Mouse (Mus musculus): ENCODE results near the gene Cbr2. TPM values are rescaled to one million over a fixed set of nuclear protein-coding genes. Genes with fewer than 3 reads are reported as not detected.

The Cbr2 gene
- polyA plus RNA-seq, 1 experiment from 2014 or later: 112 TPM

DNA sequence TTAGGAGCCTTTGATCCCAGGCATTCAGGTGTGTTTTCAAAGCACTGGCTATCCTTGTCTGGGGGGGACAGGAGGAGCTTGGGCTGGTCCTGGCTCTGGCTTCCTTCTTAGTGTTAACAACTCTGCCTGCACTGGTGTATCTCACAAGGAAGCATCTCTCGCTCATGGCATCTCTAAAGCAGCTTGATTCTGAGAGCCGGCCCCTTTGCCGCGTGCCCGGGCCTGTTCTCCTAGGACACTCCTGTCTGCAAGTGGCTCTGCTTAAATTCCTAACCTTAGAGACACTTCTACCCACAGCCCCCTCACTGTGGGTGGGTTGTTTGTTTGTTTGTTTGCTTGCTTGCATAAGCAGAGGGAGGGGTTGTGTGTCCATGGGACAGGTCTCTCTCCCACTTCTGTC lies 23.9 kb downstream of the Cbr2 start:
- no peaks in the 10 kb centered on the region for H3K36me3 ChIP-seq (ENCODE audit: control insufficient read depth, insufficient read depth, low read length)
- no peaks in the 10 kb centered on the region for H3K9me3 ChIP-seq (replicated peaks; ENCODE audit: control insufficient read depth, low read length)
- H3K27ac ChIP-seq (ENCODE audit: low read length): peak overlapping the region; percentile 61
- ATAC-seq (ENCODE audit: insufficient read depth, low FRiP score): no peak
- H3K4me2 ChIP-seq (ENCODE audit: low read depth, low read length): no peak overlapping the region
- no peaks in the 10 kb centered on the region for H3K27me3 ChIP-seq (ENCODE audit: control insufficient read depth, insufficient read depth, low read length)
- no peak overlapping the region for H3K4me3 ChIP-seq (replicated peaks; ENCODE audit: low read length)
- peaks cover 43% of the 10 kb centered on the region for H3K4me1 ChIP-seq (ENCODE audit: control insufficient read depth, insufficient read depth, low read length)
- 40% methylated on average over 5 of the region's 5 CpGs for WGBS
- peak overlapping the region; percentile 15; the same call in 1 of the 2 replicates for H3K9ac ChIP-seq (ENCODE audit: low read length)

- Histone ChIP-seq H3K4me2 (ENCODE audit: low read depth, low read length) (no peak overlapping the region), H3K27ac (ENCODE audit: low read length) (no peak overlapping the region), H3K9ac (ENCODE audit: low read length) (peak overlapping the region; percentile 30), H3K4me3 (replicated peaks; ENCODE audit: low read length) (no peak overlapping the region), H3K27me3 (ENCODE audit: control insufficient read depth, insufficient read depth, low read length) (no peaks in the 10 kb centered on the region), H3K36me3 (ENCODE audit: control insufficient read depth, insufficient read depth, low read length) (no peaks in the 10 kb centered on the region), H3K9me3 (replicated peaks; ENCODE audit: control insufficient read depth, low read length) (no peaks in the 10 kb centered on the region), H3K4me1 (ENCODE audit: control insufficient read depth, insufficient read depth, low read length) (peaks cover 41% of the 10 kb centered on the region)
- ATAC-seq (ENCODE audit: insufficient read depth, low FRiP score): no peak
- WGBS: 33% methylated on average over 12 of the region's 12 CpGs
Observed at GRCm38 (mm10) chr11:120707225-120707624, 24.7 kb downstream of the Cbr2 start.

GRCm38 (mm10) chr11:120706120-120706519 lies 25.8 kb downstream of the Cbr2 start:
- WGBS: 54% methylated on average over 5 of the region's 5 CpGs
- no peak for ATAC-seq (ENCODE audit: insufficient read depth, low FRiP score)

DNA sequence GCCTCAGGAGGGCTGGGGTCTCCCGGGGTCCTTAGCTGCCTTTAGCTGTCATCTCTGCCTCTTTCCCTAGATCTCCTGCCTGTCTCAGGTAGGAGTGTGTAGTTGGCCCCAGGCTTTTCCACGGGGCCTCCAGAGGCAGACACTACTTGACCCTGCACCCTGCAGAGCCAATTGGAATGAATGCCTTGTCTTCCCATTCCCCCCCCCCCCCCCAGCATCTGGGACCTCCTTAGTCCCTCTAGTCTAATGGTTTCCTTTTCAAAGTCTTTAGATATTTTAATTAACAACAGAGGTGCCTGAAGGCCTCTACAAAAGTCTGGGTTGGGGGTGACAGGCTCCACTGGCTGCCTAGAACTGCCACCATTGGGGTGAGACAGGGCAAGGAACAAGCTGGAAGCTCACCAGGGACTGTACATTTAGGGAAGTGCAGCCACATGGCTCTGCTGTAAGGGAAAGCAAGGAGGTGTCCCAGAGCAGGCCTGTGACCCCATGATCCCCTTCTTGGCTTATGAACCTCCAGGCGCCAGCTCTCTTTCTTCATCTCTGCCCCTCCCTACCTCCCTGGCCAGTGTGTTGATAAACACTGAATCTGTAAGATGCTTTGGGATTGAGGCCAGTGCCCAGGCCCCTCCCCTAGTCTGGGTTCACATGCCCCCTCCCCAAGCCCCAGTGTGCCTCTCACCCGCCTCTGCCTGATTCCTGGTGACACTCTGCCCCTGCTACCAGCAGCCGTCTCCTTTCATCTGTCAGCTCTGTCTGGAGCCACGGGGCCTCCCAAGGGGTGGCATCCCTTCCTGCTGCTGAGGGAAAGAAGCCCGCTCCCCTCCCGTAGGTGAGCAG lies 27.2 kb downstream of the Cbr2 start:
- no peaks in the 10 kb centered on the region for H3K36me3 ChIP-seq (ENCODE audit: control insufficient read depth, insufficient read depth, low read length)
- H3K4me3 ChIP-seq (replicated peaks; ENCODE audit: low read length): no peak overlapping the region
- no peak overlapping the region for H3K4me2 ChIP-seq (ENCODE audit: low read depth, low read length)
- H3K4me1 ChIP-seq (ENCODE audit: control insufficient read depth, insufficient read depth, low read length): peaks cover 37% of the 10 kb centered on the region
- no peaks in the 10 kb centered on the region for H3K9me3 ChIP-seq (replicated peaks; ENCODE audit: control insufficient read depth, low read length)
- WGBS: 29% methylated on average over 8 of the region's 8 CpGs
- peak overlapping the region; percentile 32; the same call in 1 of the 2 replicates for H3K9ac ChIP-seq (ENCODE audit: low read length)
- ATAC-seq (ENCODE audit: insufficient read depth, low FRiP score): no peak
- H3K27me3 ChIP-seq (ENCODE audit: control insufficient read depth, insufficient read depth, low read length): no peaks in the 10 kb centered on the region
- peak overlapping the region; percentile 25; the same call in 1 of the 2 replicates for H3K27ac ChIP-seq (ENCODE audit: low read length)

More at GRCm38 (mm10) chr11:120706120-120706519, 25.8 kb downstream of the Cbr2 start:
- no peaks in the 10 kb centered on the region for H3K9me3 ChIP-seq (replicated peaks; ENCODE audit: control insufficient read depth, low read length)
- H3K4me1 ChIP-seq (ENCODE audit: control insufficient read depth, insufficient read depth, low read length): peaks cover 41% of the 10 kb centered on the region
- no peak overlapping the region for H3K4me3 ChIP-seq (replicated peaks; ENCODE audit: low read length)
- H3K9ac ChIP-seq (ENCODE audit: low read length): no peak overlapping the region; the same call in 1 of the 2 replicates
- no peaks in the 10 kb centered on the region for H3K27me3 ChIP-seq (ENCODE audit: control insufficient read depth, insufficient read depth, low read length)
- H3K4me2 ChIP-seq (ENCODE audit: low read depth, low read length): no peak overlapping the region
- no peaks in the 10 kb centered on the region for H3K36me3 ChIP-seq (ENCODE audit: control insufficient read depth, insufficient read depth, low read length)
- H3K27ac ChIP-seq (ENCODE audit: low read length): 0 out of 2 replicates have a peak overlapping the region, but pooled peaks have one; percentile 12

DNA sequence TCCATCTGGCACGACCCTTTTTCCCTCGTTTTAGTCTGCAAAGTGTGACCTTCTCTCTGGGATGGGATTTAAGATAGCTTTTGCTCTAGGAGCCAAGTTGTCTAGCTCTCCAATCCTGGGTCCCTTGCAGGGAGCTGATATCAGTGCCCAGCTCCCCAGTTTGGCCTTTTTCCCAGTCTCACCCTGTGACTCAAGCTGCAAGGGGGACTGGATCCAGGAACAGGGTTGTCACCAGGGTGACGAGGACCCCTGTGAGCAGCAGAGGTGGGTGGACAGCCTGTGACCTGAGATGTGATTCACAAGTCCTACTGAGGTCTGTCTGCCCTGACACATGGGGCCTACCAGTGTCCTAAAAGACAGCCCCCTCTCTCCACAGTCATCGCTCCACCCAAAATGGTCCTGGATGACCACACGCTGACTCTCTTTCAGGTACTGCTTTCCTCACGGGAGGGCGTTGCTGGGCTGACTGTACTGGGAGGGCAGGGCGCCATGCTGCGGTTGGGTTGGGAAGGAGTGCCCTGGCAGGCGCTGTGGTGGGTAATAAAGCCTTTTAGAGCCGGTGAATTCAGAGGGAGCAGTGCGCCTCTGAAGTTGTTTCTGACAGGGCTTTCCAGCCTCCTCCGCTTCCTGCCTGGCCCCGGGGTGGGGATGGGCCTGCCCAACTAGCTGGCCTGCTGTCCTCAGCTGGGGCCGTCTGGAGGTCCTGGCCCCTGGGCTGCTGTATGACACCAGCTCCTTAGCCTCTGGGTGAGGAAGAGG lies 28.0 kb downstream of the Cbr2 start:
- Histone ChIP-seq H3K4me2 (ENCODE audit: low read depth, low read length) (no peak overlapping the region), H3K27ac (ENCODE audit: low read length) (peak overlapping the region; percentile 25; the same call in 1 of the 2 replicates), H3K4me3 (replicated peaks; ENCODE audit: low read length) (no peak overlapping the region), H3K27me3 (ENCODE audit: control insufficient read depth, insufficient read depth, low read length) (no peaks in the 10 kb centered on the region), H3K36me3 (ENCODE audit: control insufficient read depth, insufficient read depth, low read length) (no peaks in the 10 kb centered on the region), H3K9ac (ENCODE audit: low read length) (peak overlapping the region; percentile 17; the same call in 1 of the 2 replicates), H3K4me1 (ENCODE audit: control insufficient read depth, insufficient read depth, low read length) (peaks cover 29% of the 10 kb centered on the region), H3K9me3 (replicated peaks; ENCODE audit: control insufficient read depth, low read length) (no peaks in the 10 kb centered on the region)
- ATAC-seq (ENCODE audit: insufficient read depth, low FRiP score): no peak
- WGBS: 44% methylated on average over 15 of the region's 15 CpGs

- no peaks in the 10 kb centered on the region for H3K27me3 ChIP-seq (ENCODE audit: control insufficient read depth, insufficient read depth, low read length)
- no peak overlapping the region for H3K4me2 ChIP-seq (ENCODE audit: low read depth, low read length)
- peak; percentile 56; the same call in 1 of the 2 replicates for ATAC-seq (ENCODE audit: insufficient read depth, low FRiP score)
- H3K9ac ChIP-seq (ENCODE audit: low read length): 0 out of 2 replicates have a peak overlapping the region, but pooled peaks have one; percentile 34
- H3K4me3 ChIP-seq (replicated peaks; ENCODE audit: low read length): no peak overlapping the region
- H3K27ac ChIP-seq (ENCODE audit: low read length): peak overlapping the region; percentile 83
- H3K4me1 ChIP-seq (ENCODE audit: control insufficient read depth, insufficient read depth, low read length): peaks cover 10% of the 10 kb centered on the region
- no peaks in the 10 kb centered on the region for H3K36me3 ChIP-seq (ENCODE audit: control insufficient read depth, insufficient read depth, low read length)
- H3K9me3 ChIP-seq (replicated peaks; ENCODE audit: control insufficient read depth, low read length): no peaks in the 10 kb centered on the region
- 45% methylated on average over 10 of the region's 10 CpGs for WGBS
Observed at GRCm38 (mm10) chr11:120697741-120698140, 34.2 kb downstream of the Cbr2 start.

GRCm38 (mm10) chr11:120696568-120696967 lies 35.3 kb downstream of the Cbr2 start:
- Histone ChIP-seq H3K27ac (ENCODE audit: low read length) (no peak overlapping the region), H3K4me1 (ENCODE audit: control insufficient read depth, insufficient read depth, low read length) (peaks cover 10% of the 10 kb centered on the region), H3K4me2 (ENCODE audit: low read depth, low read length) (no peak overlapping the region), H3K36me3 (ENCODE audit: control insufficient read depth, insufficient read depth, low read length) (no peaks in the 10 kb centered on the region), H3K4me3 (replicated peaks; ENCODE audit: low read length) (no peak overlapping the region), H3K27me3 (ENCODE audit: control insufficient read depth, insufficient read depth, low read length) (no peaks in the 10 kb centered on the region), H3K9ac (ENCODE audit: low read length) (no peak overlapping the region), H3K9me3 (replicated peaks; ENCODE audit: control insufficient read depth, low read length) (no peaks in the 10 kb centered on the region)
- ATAC-seq (ENCODE audit: insufficient read depth, low FRiP score): no peak
- 88% methylated on average over 6 of the region's 6 CpGs for whole genome bisulfite sequencing

GRCm38 (mm10) chr11:120695641-120696040 lies 36.3 kb downstream of the Cbr2 start:
- Histone ChIP-seq H3K4me3 (replicated peaks; ENCODE audit: low read length) (no peak overlapping the region), H3K36me3 (ENCODE audit: control insufficient read depth, insufficient read depth, low read length) (no peaks in the 10 kb centered on the region), H3K27me3 (ENCODE audit: control insufficient read depth, insufficient read depth, low read length) (no peaks in the 10 kb centered on the region), H3K9ac (ENCODE audit: low read length) (no peak overlapping the region), H3K4me2 (ENCODE audit: low read depth, low read length) (no peak overlapping the region), H3K27ac (ENCODE audit: low read length) (peak overlapping the region; percentile 43; the same call in 1 of the 2 replicates), H3K4me1 (ENCODE audit: control insufficient read depth, insufficient read depth, low read length) (peaks cover 10% of the 10 kb centered on the region), H3K9me3 (replicated peaks; ENCODE audit: control insufficient read depth, low read length) (no peaks in the 10 kb centered on the region)
- 34% methylated on average over 12 of the region's 12 CpGs for WGBS
- ATAC-seq (ENCODE audit: insufficient read depth, low FRiP score): peak; percentile 21; the same call in 1 of the 2 replicates

DNA sequence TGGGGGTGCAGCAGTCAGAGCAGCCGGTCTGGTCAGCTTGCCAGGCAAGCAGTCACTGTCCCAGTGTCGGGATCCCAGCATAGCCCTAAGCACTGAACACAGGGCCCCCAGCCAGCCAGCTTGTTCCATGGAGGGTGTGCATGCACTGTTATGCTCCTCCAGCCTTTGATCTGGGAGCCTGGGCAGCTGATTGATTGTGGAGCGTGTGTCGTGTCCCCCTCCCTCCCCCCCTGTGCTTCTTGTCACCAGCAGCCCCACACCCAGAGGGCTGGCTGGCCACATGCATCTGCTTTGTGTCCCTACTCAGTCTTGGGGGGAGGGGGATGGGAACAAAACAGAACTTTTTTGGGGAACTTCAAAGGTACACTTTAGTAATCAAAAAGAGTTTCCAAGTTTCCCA lies 36.7 kb downstream of the Cbr2 start:
- Histone ChIP-seq H3K4me1 (ENCODE audit: control insufficient read depth, insufficient read depth, low read length) (peaks cover 10% of the 10 kb centered on the region), H3K9ac (ENCODE audit: low read length) (no peak overlapping the region), H3K9me3 (replicated peaks; ENCODE audit: control insufficient read depth, low read length) (no peaks in the 10 kb centered on the region), H3K27me3 (ENCODE audit: control insufficient read depth, insufficient read depth, low read length) (no peaks in the 10 kb centered on the region), H3K27ac (ENCODE audit: low read length) (peak overlapping the region; percentile 43; the same call in 1 of the 2 replicates), H3K4me3 (replicated peaks; ENCODE audit: low read length) (no peak overlapping the region), H3K4me2 (ENCODE audit: low read depth, low read length) (no peak overlapping the region), H3K36me3 (ENCODE audit: control insufficient read depth, insufficient read depth, low read length) (no peaks in the 10 kb centered on the region)
- peak; percentile 27; the same call in 1 of the 2 replicates for ATAC-seq (ENCODE audit: insufficient read depth, low FRiP score)
- 24% methylated on average over 4 of the region's 4 CpGs for WGBS
